Mouse (Mus musculus): Measurements from ENCODE around the gene Capn1. TPM values are rescaled to one million over a fixed set of nuclear protein-coding genes. Genes with fewer than 3 reads are reported as not detected.

The Capn1 gene
- polyA plus RNA-seq (2017; shearing (Covaris generic)) = 10 to 100 TPM; 64.7 to 92.5 TPM

GRCm38 (mm10) chr19:6015511-6016315, at the start of gene Capn1:
Gene Capn1 (minus strand): TSS chr19:6015897.

GRCm38 (mm10) chr19:6061021-6061533, 45.4 kb upstream of the Capn1 start, which contains the start of gene Znhit2:
Gene Znhit2 (plus strand): TSS chr19:6061192.

GRCm38 (mm10) chr19:6057313-6058096, 41.8 kb upstream of the Capn1 start, which contains the start of the genes Mrpl49 and Fau:
Gene Mrpl49 (minus strand): TSS chr19:6057785.
Gene Fau (plus strand): TSS chr19:6057844.

GRCm38 (mm10) chr19:6046294-6047153, 30.8 kb upstream of the Capn1 start, which contains the start of gene Syvn1:
Gene Syvn1 (plus strand): TSS chr19:6046576.

GRCm38 (mm10) chr19:5986043-5986442, 29.7 kb downstream of the Capn1 start, which contains the start of gene Slc22a20:
Gene Slc22a20 (minus strand): TSS chr19:5986143.

GRCm38 (mm10) chr19:5963883-5964562, 51.7 kb downstream of the Capn1 start, which contains the start of gene Pola2:
Gene Pola2 (minus strand): TSS chr19:5964202.

Other genes starting within 250 kb of the Capn1 start
- 10 to 100 TPM; 45.0 to 60.9 TPM for gene Scyl1, start 244.5 kb downstream of the Capn1 start, polyA plus RNA-seq (2017; shearing (Covaris generic))
- gene Frmd8, start 140.6 kb downstream of the Capn1 start, polyA plus RNA-seq (2017; shearing (Covaris generic)) = 100 to 1,000 TPM; 201 to 224 TPM
- 10 to 100 TPM; 46.6 to 48.9 TPM for gene Slc25a45, start 138.1 kb downstream of the Capn1 start, polyA plus RNA-seq (2017; shearing (Covaris generic))
- 1 to 10 TPM in 1 of 2 experiments, under 1 TPM in 1; 0.20 to 1.5 TPM for gene Tigd3, start 121.7 kb downstream of the Capn1 start, polyA plus RNA-seq (2017; shearing (Covaris generic))
- gene Dpf2, start 102.9 kb downstream of the Capn1 start, polyA plus RNA-seq (2017; shearing (Covaris generic)) = 100 to 1,000 TPM; 135 to 158 TPM
- under 1 TPM; 0.06 to 0.79 TPM for gene Cdc42ep2, start 91.1 kb downstream of the Capn1 start, polyA plus RNA-seq (2017; shearing (Covaris generic))
- gene Pola2, start 51.7 kb downstream of the Capn1 start, polyA plus RNA-seq (2017; shearing (Covaris generic)) = 10 to 100 TPM; 47.2 to 52.6 TPM
- gene Slc22a20, start 29.8 kb downstream of the Capn1 start, polyA plus RNA-seq (2017; shearing (Covaris generic)) = under 1 TPM in 1 of 2 experiments, not detected in 1; 0.12 TPM
- gene Syvn1, start 30.7 kb upstream of the Capn1 start, polyA plus RNA-seq (2017; shearing (Covaris generic)) = 10 to 100 TPM; 32.0 to 43.8 TPM
- gene Mrpl49, start 41.9 kb upstream of the Capn1 start, polyA plus RNA-seq (2017; shearing (Covaris generic)) = 10 to 100 TPM; 45.2 to 50.7 TPM
- 1,000 to 10,000 TPM in 1 of 2 experiments, 100 to 1,000 TPM in 1; 813 to 1,285 TPM for gene Fau, start 41.9 kb upstream of the Capn1 start, polyA plus RNA-seq (2017; shearing (Covaris generic))
- gene Znhit2, start 45.3 kb upstream of the Capn1 start, polyA plus RNA-seq (2017; shearing (Covaris generic)) = 10 to 100 TPM; 32.8 to 52.1 TPM
- gene Tm7sf2, start 52.5 kb upstream of the Capn1 start, polyA plus RNA-seq (2017; shearing (Covaris generic)) = 10 to 100 TPM; 11.1 to 11.2 TPM
- gene Vps51, start 61.3 kb upstream of the Capn1 start, polyA plus RNA-seq (2017; shearing (Covaris generic)) = 10 to 100 TPM; 70.2 to 73.2 TPM
- gene Tmem262, start 64.1 kb upstream of the Capn1 start, polyA plus RNA-seq (2017; shearing (Covaris generic)) = under 1 TPM; 0.31 to 0.42 TPM
- 1 to 10 TPM in 1 of 2 experiments, under 1 TPM in 1; 0.45 to 1.5 TPM for gene Gm28374, start 66.4 kb upstream of the Capn1 start, polyA plus RNA-seq (2017; shearing (Covaris generic))
- 10 to 100 TPM; 44.0 to 47.3 TPM for gene Zfpl1, start 69.1 kb upstream of the Capn1 start, polyA plus RNA-seq (2017; shearing (Covaris generic))
- 10 to 100 TPM in 1 of 2 experiments, 1 to 10 TPM in 1; 9.4 to 10.0 TPM for gene Cdca5, start 69.1 kb upstream of the Capn1 start, polyA plus RNA-seq (2017; shearing (Covaris generic))
- not detected for gene AC131692.1, start 78.5 kb upstream of the Capn1 start, polyA plus RNA-seq (2017; shearing (Covaris generic))
- under 1 TPM in 1 of 2 experiments, not detected in 1; 0.18 TPM for gene Naaladl1, start 89.9 kb upstream of the Capn1 start, polyA plus RNA-seq (2017; shearing (Covaris generic))
- 10 to 100 TPM; 13.8 to 33.6 TPM for gene Sac3d1, start 102.8 kb upstream of the Capn1 start, polyA plus RNA-seq (2017; shearing (Covaris generic))
- gene Snx15, start 112.4 kb upstream of the Capn1 start, polyA plus RNA-seq (2017; shearing (Covaris generic)) = 10 to 100 TPM; 30.2 to 35.6 TPM
- under 1 TPM in 1 of 2 experiments, not detected in 1; 0.75 TPM for gene Batf2, start 125.1 kb upstream of the Capn1 start, polyA plus RNA-seq (2017; shearing (Covaris generic))
- gene Arl2, start 125.7 kb upstream of the Capn1 start, polyA plus RNA-seq (2017; shearing (Covaris generic)) = 10 to 100 TPM; 14.8 to 26.8 TPM
- not detected for gene Majin, start 168.5 kb upstream of the Capn1 start, polyA plus RNA-seq (2017; shearing (Covaris generic))
- gene Gpha2, start 210.5 kb upstream of the Capn1 start, polyA plus RNA-seq (2017; shearing (Covaris generic)) = not detected
- 10 to 100 TPM; 11.2 to 16.8 TPM for gene Ppp2r5b, start 220.0 kb upstream of the Capn1 start, polyA plus RNA-seq (2017; shearing (Covaris generic))
- 10 to 100 TPM; 13.3 to 32.4 TPM for gene Atg2a, start 225.8 kb upstream of the Capn1 start, polyA plus RNA-seq (2017; shearing (Covaris generic))